Mouse (Mus musculus): ENCODE results near the gene Mss51. TPM values are rescaled to one million over a fixed set of nuclear protein-coding genes. Genes with fewer than 3 reads are reported as not detected.

The Mss51 gene
- polyA plus RNA-seq, 1 experiment from 2014 or later = 0.86 TPM

GRCm38 (mm10) chr14:20481211-20481610 lies 15.5 kb downstream of the Mss51 start:
- peaks cover 4% of the 10 kb centered on the region for H3K4me1 ChIP-seq (replicated peaks)
- peaks cover 8% of the 10 kb centered on the region for H3K27me3 ChIP-seq
- peaks cover 20% of the 10 kb centered on the region for H3K36me3 ChIP-seq
- no peak for ATAC-seq
- H3K9ac ChIP-seq (replicated peaks) = no peak overlapping the region
- H3K4me3 ChIP-seq (replicated peaks) = no peak overlapping the region
- H3K27ac ChIP-seq = no peak overlapping the region
- 20% methylated on average over 5 of the region's 5 CpGs for WGBS
- no peaks in the 10 kb centered on the region for H3K9me3 ChIP-seq
- no peak overlapping the region for H3K4me2 ChIP-seq (replicated peaks)

- Histone ChIP-seq H3K27ac (no peak overlapping the region), H3K9ac (replicated peaks) (peak overlapping the region; percentile 69; the same call in 1 of the 2 replicates), H3K36me3 (peaks cover 17% of the 10 kb centered on the region), H3K4me2 (replicated peaks) (peak overlapping the region; percentile 90), H3K9me3 (no peaks in the 10 kb centered on the region), H3K4me1 (replicated peaks) (peaks cover 4% of the 10 kb centered on the region), H3K4me3 (replicated peaks) (peak overlapping the region; percentile 62), H3K27me3 (peaks cover 8% of the 10 kb centered on the region)
- ATAC-seq = no peak
- 63% methylated on average over 1 of the region's 1 CpGs for WGBS
These were observed 16.5 kb downstream of the Mss51 start for GRCm38 (mm10) chr14:20480195-20480579.

GRCm38 (mm10) chr14:20479291-20480194 lies 17.2 kb downstream of the Mss51 start, which contains the start of gene Anxa7:
TSS of gene Anxa7 (minus strand) at chr14:20480133.
- Histone ChIP-seq H3K36me3 (peaks cover 10% of the 10 kb centered on the region), H3K9me3 (no peaks in the 10 kb centered on the region), H3K9ac (replicated peaks) (peak within 1 kb of the TSS; percentile 69), H3K4me3 (replicated peaks) (peak within 1 kb of the TSS; percentile 62), H3K4me1 (replicated peaks) (peaks cover 4% of the 10 kb centered on the region), H3K4me2 (replicated peaks) (peak within 1 kb of the TSS; percentile 90), H3K27me3 (peaks cover 8% of the 10 kb centered on the region), H3K27ac (no peak within 1 kb of the TSS)
- WGBS = 3% methylated on average over 48 of the region's 48 CpGs
- ATAC-seq = peak; percentile 78

- no peak overlapping the region for H3K9ac ChIP-seq (replicated peaks)
These were observed 17.9 kb downstream of the Mss51 start for GRCm38 (mm10) chr14:20478801-20479200.

GRCm38 (mm10) chr14:20478385-20478784 lies 18.3 kb downstream of the Mss51 start:
- Histone ChIP-seq H3K4me1 (replicated peaks) (peaks cover 4% of the 10 kb centered on the region), H3K27ac (no peak overlapping the region), H3K9ac (replicated peaks) (no peak overlapping the region), H3K27me3 (peaks cover 8% of the 10 kb centered on the region), H3K4me2 (replicated peaks) (no peak overlapping the region), H3K36me3 (0 out of 2 replicates have a peak, but pooled peaks cover under 1% of the 10 kb centered on the region), H3K9me3 (no peaks in the 10 kb centered on the region), H3K4me3 (replicated peaks) (no peak overlapping the region)
- ATAC-seq = no peak
- 57% methylated on average over 3 of the region's 3 CpGs for WGBS

More at GRCm38 (mm10) chr14:20478801-20479200, 17.9 kb downstream of the Mss51 start:
- Histone ChIP-seq H3K4me1 (replicated peaks) (peaks cover 4% of the 10 kb centered on the region), H3K27ac (no peak overlapping the region), H3K4me3 (replicated peaks) (peak overlapping the region; percentile 62), H3K9me3 (no peaks in the 10 kb centered on the region), H3K36me3 (peaks cover 4% of the 10 kb centered on the region; the same call in 1 of the 2 replicates), H3K27me3 (peaks cover 8% of the 10 kb centered on the region), H3K4me2 (replicated peaks) (peak overlapping the region; percentile 90)
- no peak for ATAC-seq
- 31% methylated on average over 7 of the region's 7 CpGs for WGBS

GRCm38 (mm10) chr14:20477261-20478025 lies 19.3 kb downstream of the Mss51 start:
- Histone ChIP-seq H3K9ac (replicated peaks) (no peak overlapping the region), H3K36me3 (no peaks in the 10 kb centered on the region)
- 43% methylated on average over 4 of the region's 4 CpGs for WGBS

GRCm38 (mm10) chr14:20460216-20460615 lies 36.5 kb downstream of the Mss51 start:
- 84% methylated on average over 14 of the region's 14 CpGs for WGBS
- peaks cover 4% of the 10 kb centered on the region for H3K36me3 ChIP-seq
- H3K4me2 ChIP-seq (replicated peaks) = no peak overlapping the region
- ATAC-seq = no peak
- no peak overlapping the region for H3K27ac ChIP-seq
- H3K27me3 ChIP-seq = no peaks in the 10 kb centered on the region
- H3K4me1 ChIP-seq (replicated peaks) = no peaks in the 10 kb centered on the region
- no peak overlapping the region for H3K4me3 ChIP-seq (replicated peaks)
- no peaks in the 10 kb centered on the region for H3K9me3 ChIP-seq
- H3K9ac ChIP-seq (replicated peaks) = no peak overlapping the region

More at GRCm38 (mm10) chr14:20477261-20478025, 19.3 kb downstream of the Mss51 start:
- H3K4me2 ChIP-seq (replicated peaks) = no peak overlapping the region
- H3K4me1 ChIP-seq (replicated peaks) = peaks cover 4% of the 10 kb centered on the region
- no peaks in the 10 kb centered on the region for H3K9me3 ChIP-seq
- no peak overlapping the region for H3K4me3 ChIP-seq (replicated peaks)
- peaks cover 8% of the 10 kb centered on the region for H3K27me3 ChIP-seq
- ATAC-seq = no peak
- no peak overlapping the region for H3K27ac ChIP-seq

GRCm38 (mm10) chr14:20458378-20458777 lies 38.3 kb downstream of the Mss51 start:
- no peak overlapping the region for H3K4me3 ChIP-seq (replicated peaks)
- H3K9ac ChIP-seq (replicated peaks) = no peak overlapping the region
- no peak overlapping the region for H3K27ac ChIP-seq
- H3K27me3 ChIP-seq = no peaks in the 10 kb centered on the region
- no peak for ATAC-seq
- H3K9me3 ChIP-seq = no peaks in the 10 kb centered on the region
- peaks cover 4% of the 10 kb centered on the region; the same call in 1 of the 2 replicates for H3K36me3 ChIP-seq
- no peaks in the 10 kb centered on the region for H3K4me1 ChIP-seq (replicated peaks)
- no peak overlapping the region for H3K4me2 ChIP-seq (replicated peaks)
- 94% methylated on average over 9 of the region's 9 CpGs for WGBS

GRCm38 (mm10) chr14:20452929-20453328 lies 43.8 kb downstream of the Mss51 start:
- H3K4me1 ChIP-seq (replicated peaks) = 0 out of 2 replicates have a peak, but pooled peaks cover 5% of the 10 kb centered on the region
- no peak overlapping the region for H3K4me3 ChIP-seq (replicated peaks)
- H3K9ac ChIP-seq (replicated peaks) = no peak overlapping the region
- no peak overlapping the region for H3K4me2 ChIP-seq (replicated peaks)
- H3K36me3 ChIP-seq = no peaks in the 10 kb centered on the region
- H3K27ac ChIP-seq = no peak overlapping the region
- no peak for ATAC-seq
- WGBS = 95% methylated on average over 5 of the region's 5 CpGs
- no peaks in the 10 kb centered on the region for H3K9me3 ChIP-seq
- H3K27me3 ChIP-seq = no peaks in the 10 kb centered on the region

- H3K27me3 ChIP-seq = no peaks in the 10 kb centered on the region
- WGBS = 3% methylated on average over 15 of the region's 15 CpGs
- H3K36me3 ChIP-seq = no peaks in the 10 kb centered on the region
- H3K27ac ChIP-seq = no peak within 1 kb of the TSS
- peak within 1 kb of the TSS; percentile 56 for H3K4me2 ChIP-seq (replicated peaks)
- H3K4me3 ChIP-seq (replicated peaks) = peak within 1 kb of the TSS; percentile 38
- ATAC-seq = peak; percentile 66
- H3K9ac ChIP-seq (replicated peaks) = peak within 1 kb of the TSS; percentile 17; the same call in 1 of the 2 replicates
- H3K4me1 ChIP-seq (replicated peaks) = 0 out of 2 replicates have a peak, but pooled peaks cover 5% of the 10 kb centered on the region
- no peaks in the 10 kb centered on the region for H3K9me3 ChIP-seq
These were observed 44.9 kb downstream of the Mss51 start, which contains the start of gene Cfap70 for GRCm38 (mm10) chr14:20451765-20452331. TSS of gene Cfap70 (minus strand) at chr14:20452226.

- WGBS = 14% methylated on average over 2 of the region's 2 CpGs
- H3K27me3 ChIP-seq = no peaks in the 10 kb centered on the region
- H3K4me2 ChIP-seq (replicated peaks) = peak overlapping the region; percentile 56
- peak overlapping the region; percentile 17; the same call in 1 of the 2 replicates for H3K9ac ChIP-seq (replicated peaks)
- no peaks in the 10 kb centered on the region for H3K9me3 ChIP-seq
- H3K4me1 ChIP-seq (replicated peaks) = 0 out of 2 replicates have a peak, but pooled peaks cover 5% of the 10 kb centered on the region
- H3K36me3 ChIP-seq = no peaks in the 10 kb centered on the region
- no peak overlapping the region for H3K27ac ChIP-seq
- ATAC-seq = 0 out of 2 replicates have a peak, but pooled peaks have one; percentile 20
- H3K4me3 ChIP-seq (replicated peaks) = peak overlapping the region; percentile 38
These were observed 45.4 kb downstream of the Mss51 start for GRCm38 (mm10) chr14:20451302-20451701.
